Mouse (Mus musculus): ENCODE measurements around the gene Vmp1. TPM values are rescaled to one million over a fixed set of nuclear protein-coding genes. Genes with fewer than 3 reads are reported as not detected.
A peak's percentile ranks its signal among the peaks of the same experiment; 100 is the strongest.

Gene Vmp1
- polyA plus RNA-seq, 1 experiment from 2014 or later, result 101 TPM

GRCm38 (mm10) chr11:86586868-86587792 is 96.5 kb downstream of the Vmp1 start:
- Histone ChIP-seq H3K4me1 (replicated peaks; ENCODE audit: control insufficient read depth, insufficient read depth, low read length) (peaks cover 16% of the 10 kb centered on the region), H3K27ac (ENCODE audit: low read length) (peak overlapping the region; percentile 94), H3K4me2 (ENCODE audit: low read depth, low read length) (peak overlapping the region; percentile 77), H3K9ac (ENCODE audit: low read length) (peak overlapping the region; percentile 83), H3K36me3 (ENCODE audit: control insufficient read depth, insufficient read depth, low read length) (no peaks in the 10 kb centered on the region), H3K9me3 (ENCODE audit: control insufficient read depth, low read length) (no peaks in the 10 kb centered on the region), H3K4me3 (ENCODE audit: low read length) (peak overlapping the region; percentile 66), H3K27me3 (ENCODE audit: control insufficient read depth, insufficient read depth, low read depth, low read length) (no peaks in the 10 kb centered on the region)
- ATAC-seq (ENCODE audit: low read depth), result peak; percentile 92
- 2% methylated on average over 15 of the region's 15 CpGs for WGBS

GRCm38 (mm10) chr11:86586177-86586867 is 97.3 kb downstream of the Vmp1 start:
- peak overlapping the region; percentile 83 for H3K9ac ChIP-seq (ENCODE audit: low read length)
- no peaks in the 10 kb centered on the region for H3K9me3 ChIP-seq (ENCODE audit: control insufficient read depth, low read length)
- H3K4me3 ChIP-seq (ENCODE audit: low read length), result peak overlapping the region; percentile 66
- H3K36me3 ChIP-seq (ENCODE audit: control insufficient read depth, insufficient read depth, low read length), result no peaks in the 10 kb centered on the region
- H3K4me2 ChIP-seq (ENCODE audit: low read depth, low read length), result peak overlapping the region; percentile 77
- no peaks in the 10 kb centered on the region for H3K27me3 ChIP-seq (ENCODE audit: control insufficient read depth, insufficient read depth, low read depth, low read length)
- no peak for ATAC-seq (ENCODE audit: low read depth)
- 9% methylated on average over 12 of the region's 12 CpGs for WGBS
- peaks cover 19% of the 10 kb centered on the region for H3K4me1 ChIP-seq (replicated peaks; ENCODE audit: control insufficient read depth, insufficient read depth, low read length)
- peak overlapping the region; percentile 94 for H3K27ac ChIP-seq (ENCODE audit: low read length)

GRCm38 (mm10) chr11:86585598-86585984 is 98.0 kb downstream of the Vmp1 start:
- WGBS, result 22% methylated on average over 3 of the region's 3 CpGs
- ATAC-seq (ENCODE audit: low read depth), result no peak
- Histone ChIP-seq H3K9ac (ENCODE audit: low read length) (peak overlapping the region; percentile 62), H3K9me3 (ENCODE audit: control insufficient read depth, low read length) (no peaks in the 10 kb centered on the region), H3K4me3 (ENCODE audit: low read length) (peak overlapping the region; percentile 66), H3K4me2 (ENCODE audit: low read depth, low read length) (peak overlapping the region; percentile 47), H3K27ac (ENCODE audit: low read length) (peak overlapping the region; percentile 74), H3K4me1 (replicated peaks; ENCODE audit: control insufficient read depth, insufficient read depth, low read length) (peaks cover 26% of the 10 kb centered on the region), H3K36me3 (ENCODE audit: control insufficient read depth, insufficient read depth, low read length) (no peaks in the 10 kb centered on the region), H3K27me3 (ENCODE audit: control insufficient read depth, insufficient read depth, low read depth, low read length) (no peaks in the 10 kb centered on the region)

GRCm38 (mm10) chr11:86584898-86585597 is 98.6 kb downstream of the Vmp1 start:
- no peak for ATAC-seq (ENCODE audit: low read depth)
- Histone ChIP-seq H3K4me2 (ENCODE audit: low read depth, low read length) (peak overlapping the region; percentile 47), H3K9me3 (ENCODE audit: control insufficient read depth, low read length) (no peaks in the 10 kb centered on the region), H3K27me3 (ENCODE audit: control insufficient read depth, insufficient read depth, low read depth, low read length) (no peaks in the 10 kb centered on the region), H3K27ac (ENCODE audit: low read length) (peak overlapping the region; percentile 10; the same call in 1 of the 2 replicates), H3K4me1 (replicated peaks; ENCODE audit: control insufficient read depth, insufficient read depth, low read length) (peaks cover 32% of the 10 kb centered on the region), H3K4me3 (ENCODE audit: low read length) (peak overlapping the region; percentile 66), H3K36me3 (ENCODE audit: control insufficient read depth, insufficient read depth, low read length) (no peaks in the 10 kb centered on the region), H3K9ac (ENCODE audit: low read length) (peak overlapping the region; percentile 62)
- WGBS, result 45% methylated on average over 7 of the region's 7 CpGs

- H3K4me1 ChIP-seq (replicated peaks; ENCODE audit: control insufficient read depth, insufficient read depth, low read length), result peaks cover 40% of the 10 kb centered on the region
- no peak for ATAC-seq (ENCODE audit: low read depth)
- peak overlapping the region; percentile 47; the same call in 1 of the 2 replicates for H3K4me2 ChIP-seq (ENCODE audit: low read depth, low read length)
- no peaks in the 10 kb centered on the region for H3K36me3 ChIP-seq (ENCODE audit: control insufficient read depth, insufficient read depth, low read length)
- no peaks in the 10 kb centered on the region for H3K9me3 ChIP-seq (ENCODE audit: control insufficient read depth, low read length)
- H3K9ac ChIP-seq (ENCODE audit: low read length), result no peak overlapping the region
- WGBS, result 69% methylated on average over 14 of the region's 14 CpGs
- H3K27me3 ChIP-seq (ENCODE audit: control insufficient read depth, insufficient read depth, low read depth, low read length), result no peaks in the 10 kb centered on the region
- H3K4me3 ChIP-seq (ENCODE audit: low read length), result no peak overlapping the region
- H3K27ac ChIP-seq (ENCODE audit: low read length), result no peak overlapping the region
Observed at GRCm38 (mm10) chr11:86583990-86584897, 99.4 kb downstream of the Vmp1 start.

GRCm38 (mm10) chr11:86583313-86583825 is 100.3 kb downstream of the Vmp1 start:
- Histone ChIP-seq H3K4me2 (ENCODE audit: low read depth, low read length) (no peak overlapping the region), H3K4me1 (replicated peaks; ENCODE audit: control insufficient read depth, insufficient read depth, low read length) (peaks cover 48% of the 10 kb centered on the region), H3K27ac (ENCODE audit: low read length) (no peak overlapping the region), H3K9me3 (ENCODE audit: control insufficient read depth, low read length) (no peaks in the 10 kb centered on the region), H3K36me3 (ENCODE audit: control insufficient read depth, insufficient read depth, low read length) (no peaks in the 10 kb centered on the region), H3K9ac (ENCODE audit: low read length) (no peak overlapping the region), H3K4me3 (ENCODE audit: low read length) (no peak overlapping the region), H3K27me3 (ENCODE audit: control insufficient read depth, insufficient read depth, low read depth, low read length) (no peaks in the 10 kb centered on the region)
- WGBS, result 91% methylated on average over 3 of the region's 3 CpGs
- ATAC-seq (ENCODE audit: low read depth), result no peak

GRCm38 (mm10) chr11:86582543-86583260 is 100.9 kb downstream of the Vmp1 start:
- Histone ChIP-seq H3K27me3 (ENCODE audit: control insufficient read depth, insufficient read depth, low read depth, low read length) (no peaks in the 10 kb centered on the region), H3K9ac (ENCODE audit: low read length) (no peak overlapping the region), H3K4me1 (replicated peaks; ENCODE audit: control insufficient read depth, insufficient read depth, low read length) (peaks cover 46% of the 10 kb centered on the region), H3K36me3 (ENCODE audit: control insufficient read depth, insufficient read depth, low read length) (no peaks in the 10 kb centered on the region), H3K4me3 (ENCODE audit: low read length) (no peak overlapping the region), H3K9me3 (ENCODE audit: control insufficient read depth, low read length) (no peaks in the 10 kb centered on the region), H3K27ac (ENCODE audit: low read length) (no peak overlapping the region), H3K4me2 (ENCODE audit: low read depth, low read length) (no peak overlapping the region)
- ATAC-seq (ENCODE audit: low read depth), result no peak
- WGBS, result 91% methylated on average over 7 of the region's 7 CpGs
